Mouse (Mus musculus): Measurements from ENCODE around the gene Fam151a.

Gene Fam151a

GRCm38 (mm10) chr4:106749699-106750098 lies 16.0 kb downstream of the Fam151a start:
- POLR2A ChIA-PET = interaction anchor here in 3 of 4 experiments (0.5 to 1.7 kb wide), 6 partner anchors 8 to 637 kb away, joined by 3 to 4 read pairs (median 4); partner anchors contain the start of genes Fam151a (in 1 of the 3) and Ttc4 (in 1 of the 3)

GRCm38 (mm10) chr4:106751726-106752125 lies 18.0 kb downstream of the Fam151a start:
- POLR2A ChIA-PET = interaction anchor here in 2 of 4 experiments (0.5 to 1.1 kb wide), 2 partner anchors 151 to 331 kb away, joined by 3 to 4 read pairs; no protein-coding TSS in a partner anchor
- CTCF ChIA-PET = interaction anchor here in 1 of 4 experiments (1.8 kb wide), 1 partner anchor 10 kb away, joined by 8 read pairs; no protein-coding TSS in a partner anchor

More at GRCm38 (mm10) chr4:106749699-106750098, 16.0 kb downstream of the Fam151a start:
- CTCF ChIA-PET = interaction anchor here (0.5 to 2.5 kb wide), 31 partner anchors 9 to 526 kb away, joined by 3 to 16 read pairs (median 4); partner anchors contain the start of genes Mroh7 (in 2 of the 4) and Acot11 (in 1 of the 4)

GRCm38 (mm10) chr4:106764166-106764565 lies 30.5 kb downstream of the Fam151a start:
- ChIA-PET POLR2A (no interaction called here), CTCF (interaction anchor here in 1 of 4 experiments (1.4 kb wide), 1 partner anchor 36 kb away, joined by 3 read pairs; no protein-coding TSS in a partner anchor)

GRCm38 (mm10) chr4:106769306-106769705 lies 35.6 kb downstream of the Fam151a start:
- ChIA-PET CTCF (no interaction called here), POLR2A (no interaction called here)

GRCm38 (mm10) chr4:106772558-106772957 lies 38.9 kb downstream of the Fam151a start:
- ChIA-PET CTCF (interaction anchor here in 2 of 4 experiments (0.5 to 1.1 kb wide), 5 partner anchors 27 to 605 kb away, joined by 3 to 6 read pairs (median 4); no protein-coding TSS in a partner anchor), POLR2A (no interaction called here)

- ChIA-PET CTCF (interaction anchor here (0.5 to 1.7 kb wide), 10 partner anchors 11 to 1174 kb away, joined by 3 to 9 read pairs (median 4); no protein-coding TSS in a partner anchor), POLR2A (interaction anchor here in 3 of 4 experiments (0.5 to 1.2 kb wide), 3 partner anchors 19 to 482 kb away, joined by 3 to 13 read pairs (median 3); no protein-coding TSS in a partner anchor)
Measured at GRCm38 (mm10) chr4:106775767-106776166, 42.1 kb downstream of the Fam151a start.

GRCm38 (mm10) chr4:106776998-106777397 lies 43.3 kb downstream of the Fam151a start:
- ChIA-PET POLR2A (interaction anchor here in 1 of 4 experiments (1.2 kb wide), 1 partner anchor 12 kb away, joined by 5 read pairs; no protein-coding TSS in a partner anchor), CTCF (interaction anchor here in 2 of 4 experiments (0.7 to 1.7 kb wide), 2 partner anchors 15 to 27 kb away, joined by 4 to 9 read pairs; no protein-coding TSS in a partner anchor)

GRCm38 (mm10) chr4:106778116-106778788 lies 44.6 kb downstream of the Fam151a start:
- CTCF ChIA-PET = interaction anchor here in 1 of 4 experiments (1.1 to 1.3 kb wide), 2 partner anchors 21 to 164 kb away, joined by 3 to 4 read pairs; no protein-coding TSS in a partner anchor
- POLR2A ChIA-PET = interaction anchor here in 2 of 4 experiments (0.6 to 1.2 kb wide), 3 partner anchors 10 to 73 kb away, joined by 3 to 5 read pairs (median 3); no protein-coding TSS in a partner anchor

- ChIA-PET CTCF (interaction anchor here in 1 of 4 experiments (0.7 kb wide), 1 partner anchor 136 kb away, joined by 3 read pairs; no protein-coding TSS in a partner anchor), POLR2A (no interaction called here)
Measured at GRCm38 (mm10) chr4:106780045-106780444, 46.4 kb downstream of the Fam151a start.

- ChIA-PET CTCF (interaction anchor here in 1 of 4 experiments (0.5 kb wide), 1 partner anchor 137 kb away, joined by 20 read pairs; no protein-coding TSS in a partner anchor), POLR2A (interaction anchor here in 1 of 4 experiments (1.0 kb wide), 1 partner anchor 16 kb away, joined by 3 read pairs; no protein-coding TSS in a partner anchor)
Measured at GRCm38 (mm10) chr4:106783137-106783536, 49.4 kb downstream of the Fam151a start.

GRCm38 (mm10) chr4:106784806-106785205 lies 51.1 kb downstream of the Fam151a start:
- CTCF ChIA-PET = interaction anchor here in 2 of 4 experiments (0.6 to 1.3 kb wide), 3 partner anchors 28 to 86 kb away, joined by 3 to 4 read pairs (median 3); no protein-coding TSS in a partner anchor
- POLR2A ChIA-PET = interaction anchor here in 1 of 4 experiments (0.5 to 1.4 kb wide), 2 partner anchors 8 to 22 kb away, joined by 3 to 4 read pairs; no protein-coding TSS in a partner anchor

GRCm38 (mm10) chr4:106785345-106785744 lies 51.7 kb downstream of the Fam151a start:
- ChIA-PET CTCF (interaction anchor here in 1 of 4 experiments (1.0 to 1.3 kb wide), 2 partner anchors 28 to 77 kb away, joined by 3 read pairs; no protein-coding TSS in a partner anchor), POLR2A (interaction anchor here in 1 of 4 experiments (0.5 kb wide), 1 partner anchor 21 kb away, joined by 3 read pairs; no protein-coding TSS in a partner anchor)

GRCm38 (mm10) chr4:106785753-106786540 lies 52.3 kb downstream of the Fam151a start:
- POLR2A ChIA-PET = interaction anchor here in 2 of 4 experiments (0.6 to 1.4 kb wide), 6 partner anchors 23 to 1563 kb away, joined by 3 to 4 read pairs (median 3); no protein-coding TSS in a partner anchor
- CTCF ChIA-PET = interaction anchor here in 3 of 4 experiments (0.6 to 1.3 kb wide), 6 partner anchors 10 to 550 kb away, joined by 3 to 12 read pairs (median 6); no protein-coding TSS in a partner anchor

GRCm38 (mm10) chr4:106787830-106788229 lies 54.1 kb downstream of the Fam151a start:
- ChIA-PET POLR2A (interaction anchor here in 2 of 4 experiments (0.5 to 1.4 kb wide), 2 partner anchors 23 to 242 kb away, joined by 3 read pairs; no protein-coding TSS in a partner anchor), CTCF (no interaction called here)

GRCm38 (mm10) chr4:106788627-106789026 lies 54.9 kb downstream of the Fam151a start:
- ChIA-PET POLR2A (interaction anchor here in 3 of 4 experiments (0.6 to 1.1 kb wide), 5 partner anchors 11 to 493 kb away, joined by 3 to 5 read pairs (median 4); no protein-coding TSS in a partner anchor), CTCF (interaction anchor here in 3 of 4 experiments (0.6 to 1.9 kb wide), 4 partner anchors 11 to 253 kb away, joined by 3 to 8 read pairs (median 6); no protein-coding TSS in a partner anchor)

GRCm38 (mm10) chr4:106789705-106790104 lies 56.0 kb downstream of the Fam151a start:
- POLR2A ChIA-PET = interaction anchor here in 3 of 4 experiments (0.6 to 1.1 kb wide), 3 partner anchors 12 to 300 kb away, joined by 3 to 5 read pairs (median 3); no protein-coding TSS in a partner anchor

GRCm38 (mm10) chr4:106790218-106790617 lies 56.5 kb downstream of the Fam151a start:
- CTCF ChIA-PET = interaction anchor here in 3 of 4 experiments (0.6 to 1.9 kb wide), 7 partner anchors 10 to 292 kb away, joined by 3 to 12 read pairs (median 4); no protein-coding TSS in a partner anchor
- POLR2A ChIA-PET = interaction anchor here in 3 of 4 experiments (0.6 to 0.8 kb wide), 3 partner anchors 14 to 300 kb away, joined by 3 read pairs; partner anchors contain the start of gene Acot11 (in 1 of the 3)

More at GRCm38 (mm10) chr4:106789705-106790104, 56.0 kb downstream of the Fam151a start:
- CTCF ChIA-PET = interaction anchor here in 3 of 4 experiments (0.6 to 1.9 kb wide), 6 partner anchors 10 to 293 kb away, joined by 3 to 12 read pairs (median 4); no protein-coding TSS in a partner anchor
